Mouse (Mus musculus) cortical plate, adult 2 months (tissue): Measurements from ENCODE around the gene Nmnat2.

Experiments
- CTCF ChIP-seq: fragments of 200-500 bp; IDR thresholded peaks from 2 replicates; pipeline ENCODE4 v1.5.1; 2011; ENCODE audit warnings: mild to moderate bottlenecking, control low read depth, low read length; ENCODE audit not compliant: insufficient read depth; ENCODE audit errors: extremely low read depth
- POLR2A ChIP-seq: fragments of 200-500 bp; IDR thresholded peaks from 2 replicates; pipeline ENCODE4 v1.6.1; 2011; ENCODE audit warnings: mild to moderate bottlenecking, low read length, control low read depth; ENCODE audit not compliant: insufficient read depth; ENCODE audit errors: extremely low read depth

DNA sequence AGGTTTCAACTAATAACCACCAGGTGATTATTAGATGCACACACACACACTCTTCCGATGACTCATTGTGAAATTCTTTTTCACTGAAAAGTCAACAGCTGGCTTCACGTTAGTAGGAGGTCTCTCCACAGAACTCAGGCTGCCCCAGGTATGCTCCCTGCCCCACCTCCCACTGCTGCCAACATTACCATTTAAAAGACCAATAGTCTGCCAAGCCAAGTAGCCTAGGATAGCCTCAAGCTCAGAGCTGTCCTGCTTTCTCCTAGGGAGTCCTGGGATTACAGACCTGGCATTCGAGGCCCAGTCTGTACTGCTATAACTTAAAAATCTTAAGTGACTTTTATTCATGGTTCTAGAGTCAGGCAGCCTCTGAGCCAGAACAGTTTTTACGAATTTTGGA, 37.2 kb upstream of the Nmnat2 start:
- TF ChIP-seq CTCF, result no peak
- no peak for TF ChIP-seq POLR2A
